Mouse (Mus musculus) lung, adult 2 months (tissue): ENCODE data around the gene Igsf9b.

ENCODE experiments used
- CTCF ChIP-seq: fragments of 200-500 bp; IDR thresholded peaks from 2 replicates; pipeline ENCODE4 v1.5.1; 2011; ENCODE audit warnings: mild to moderate bottlenecking, low read length, control low read depth; ENCODE audit not compliant: insufficient read depth
- POLR2A ChIP-seq: fragments of 200-500 bp; IDR thresholded peaks from 2 replicates; pipeline ENCODE4 v1.6.1; 2011; ENCODE audit warnings: low read depth, mild to moderate bottlenecking, control low read depth, low read length, borderline replicate concordance; ENCODE audit errors: extremely low read depth

- no peak for TF ChIP-seq POLR2A
- TF ChIP-seq CTCF, result no peak
Measured at GRCm38 (mm10) chr9:27271899-27272298, 27.1 kb upstream of the Igsf9b start.
